Mouse (Mus musculus) cerebellum, adult 2 months (tissue): Measurements from ENCODE around the gene Ass1.

Experiments used
- CTCF ChIP-seq: fragments of 200-500 bp; IDR thresholded peaks from 2 replicates; pipeline ENCODE4 v1.5.1; 2011; ENCODE audit warnings: low read depth, mild to moderate bottlenecking, control low read depth, low read length, moderate library complexity, borderline replicate concordance; ENCODE audit not compliant: insufficient read depth
- POLR2A ChIP-seq: fragments of 200-500 bp; IDR thresholded peaks from 2 replicates; pipeline ENCODE4 v1.6.1; 2011; ENCODE audit warnings: low read length, control low read depth, borderline replicate concordance; ENCODE audit not compliant: insufficient read depth

DNA sequence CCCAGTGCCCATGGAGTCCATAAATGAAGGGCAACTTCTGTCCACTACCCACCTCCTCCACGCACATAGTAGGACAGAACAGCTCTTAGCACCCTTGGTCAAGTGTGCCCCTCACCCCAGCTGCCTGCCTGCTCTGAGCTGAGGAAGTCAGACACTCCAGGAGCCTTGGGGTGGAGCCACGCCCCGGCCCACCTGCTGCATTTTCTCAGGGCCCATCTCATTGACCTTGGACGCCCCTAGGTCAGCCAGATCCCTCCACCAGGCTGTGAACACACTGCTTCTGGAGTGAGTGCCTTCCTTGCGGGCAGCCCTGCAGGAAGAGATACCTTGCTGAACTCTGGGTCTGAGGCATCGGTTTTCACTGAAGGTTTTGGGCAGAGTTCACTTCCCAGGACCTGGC, 1.6 kb downstream of the Ass1 start:
- TF ChIP-seq CTCF (no peak), POLR2A (no peak)
